12 mouse cellular contexts compared by ENCODE assay signal in the genomic region with DNA sequence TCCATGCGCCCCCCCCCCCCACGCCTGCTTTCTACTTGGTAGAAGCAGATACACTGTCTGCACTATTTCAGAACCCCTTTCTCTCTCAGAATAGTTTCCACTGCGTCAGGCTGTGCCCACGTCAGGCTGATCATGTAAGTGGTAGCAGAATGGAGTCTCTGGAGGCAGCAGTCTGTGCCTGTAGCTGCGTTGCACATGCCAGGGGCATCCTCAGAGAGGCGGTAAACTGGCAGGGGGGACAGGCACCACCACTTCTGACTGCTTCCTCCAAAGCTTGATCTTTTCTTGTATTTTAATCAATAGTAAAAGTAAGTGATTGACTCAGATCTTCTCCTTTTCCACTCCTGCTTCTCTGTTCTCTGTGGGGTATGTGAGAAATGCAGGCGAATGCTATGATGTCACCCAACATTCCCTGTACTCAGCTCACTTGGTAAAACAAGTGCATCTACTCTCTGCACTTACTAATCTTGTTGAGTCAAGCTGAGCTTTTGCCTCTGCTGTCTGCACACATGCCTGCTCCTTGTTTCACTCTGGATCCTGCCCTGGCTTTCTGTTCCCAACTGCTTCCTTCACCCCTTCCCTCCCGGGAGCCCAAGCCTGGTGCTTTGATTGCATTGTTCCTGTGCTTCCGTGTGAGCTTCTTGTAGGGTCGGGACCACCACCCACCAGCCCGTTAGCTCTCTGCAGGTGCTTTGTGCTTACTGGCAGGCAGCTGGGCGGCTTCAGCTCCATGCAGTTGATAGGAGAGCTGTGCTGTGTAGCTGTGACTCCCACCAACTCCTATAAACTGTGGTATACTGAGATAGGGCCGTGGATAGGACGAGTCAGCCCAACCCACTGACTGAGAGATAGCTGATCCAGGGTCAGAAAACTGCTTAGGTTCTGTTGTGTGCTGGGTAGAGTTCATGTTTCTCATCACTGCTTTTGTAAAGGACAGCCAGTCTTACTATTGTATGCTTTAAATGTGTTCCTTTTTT.
A peak's percentile ranks its signal among the peaks of the same experiment; 100 is the strongest.
DNase-seq lines count a peak whose midpoint lies in the region; ATAC-seq lines count a peak whose summit lies in the region.
"Had no signal": no experiment of that assay in that cellular context is flagged by ENCODE, and none has a peak within 500 bp of the region (broad histone marks: within the 10 kb centered on the region; RNA-seq: fewer than 3 reads in every experiment).

No protein-coding gene starts in this region.

- peak overlapping the region; percentile 35 for H3K9ac ChIP-seq in hindbrain, embryonic 13.5 days
- no peak overlapping the region; the same call in 1 of the 2 replicates for H3K9ac ChIP-seq in hindbrain, embryonic 14.5 days
- peak overlapping the region; percentile 45 for H3K9ac ChIP-seq in neural tube, embryonic 13.5 days
- H3K9ac ChIP-seq in liver, embryonic 13.5 days: no peak overlapping the region
- H3K9ac ChIP-seq: hindbrain, embryonic 12.5 days; lung, embryonic 15.5 days had no signal

- 53% methylated on average over 14 of the region's 14 CpGs for WGBS in hindbrain, embryonic 13.5 days
- WGBS in hindbrain, embryonic 14.5 days: 45% methylated on average over 14 of the region's 14 CpGs
- 44% methylated on average over 14 of the region's 14 CpGs for WGBS in neural tube, embryonic 13.5 days
- WGBS in liver, embryonic 13.5 days (ENCODE audit: insufficient replicate concordance): 52% methylated on average over 14 of the region's 14 CpGs

- no peaks in the 10 kb centered on the region for H3K9me3 ChIP-seq in hindbrain, embryonic 13.5 days
- no peaks in the 10 kb centered on the region for H3K9me3 ChIP-seq in hindbrain, embryonic 14.5 days (ENCODE audit: control insufficient read depth, low read length)
- no peaks in the 10 kb centered on the region for H3K9me3 ChIP-seq in neural tube, embryonic 13.5 days
- no peaks in the 10 kb centered on the region for H3K9me3 ChIP-seq in liver, embryonic 13.5 days (replicated peaks)
- H3K9me3 ChIP-seq: hindbrain, embryonic 12.5 days; lung, embryonic 15.5 days had no signal

- no peak for ATAC-seq in hindbrain, embryonic 13.5 days (ENCODE audit: low FRiP score)
- no peak for ATAC-seq in hindbrain, embryonic 14.5 days (ENCODE audit: low FRiP score)
- 0 out of 2 replicates have a peak, but pooled peaks have one; percentile 52 for ATAC-seq in neural tube, embryonic 13.5 days (ENCODE audit: low read depth)
- ATAC-seq in liver, embryonic 13.5 days (ENCODE audit: low read depth): peak; percentile 79

- no peak overlapping the region for H3K4me3 ChIP-seq in hindbrain, embryonic 13.5 days
- no peak overlapping the region for H3K4me3 ChIP-seq in hindbrain, embryonic 14.5 days (replicated peaks; ENCODE audit: low read length)
- no peak overlapping the region for H3K4me3 ChIP-seq in neural tube, embryonic 13.5 days
- no peak overlapping the region for H3K4me3 ChIP-seq in liver, embryonic 13.5 days (replicated peaks)
- H3K4me3 ChIP-seq: hindbrain, embryonic 12.5 days; lung, embryonic 15.5 days; myocyte had no signal

- no peaks in the 10 kb centered on the region for H3K27me3 ChIP-seq in hindbrain, embryonic 13.5 days
- no peaks in the 10 kb centered on the region for H3K27me3 ChIP-seq in hindbrain, embryonic 14.5 days (ENCODE audit: control insufficient read depth, insufficient read depth, low read length)
- no peaks in the 10 kb centered on the region for H3K27me3 ChIP-seq in neural tube, embryonic 13.5 days
- H3K27me3 ChIP-seq in liver, embryonic 13.5 days: no peaks in the 10 kb centered on the region
- H3K27me3 ChIP-seq: hindbrain, embryonic 12.5 days; lung, embryonic 15.5 days had no signal

- no peak overlapping the region for H3K4me2 ChIP-seq in hindbrain, embryonic 13.5 days
- H3K4me2 ChIP-seq in hindbrain, embryonic 14.5 days (replicated peaks): no peak overlapping the region
- H3K4me2 ChIP-seq in neural tube, embryonic 13.5 days: no peak overlapping the region
- H3K4me2 ChIP-seq in liver, embryonic 13.5 days: no peak overlapping the region
- H3K4me2 ChIP-seq: hindbrain, embryonic 12.5 days; lung, embryonic 15.5 days had no signal

- peak overlapping the region; percentile 55; the same call in 1 of the 2 replicates for H3K27ac ChIP-seq in hindbrain, embryonic 13.5 days
- H3K27ac ChIP-seq in hindbrain, embryonic 14.5 days: no peak overlapping the region
- H3K27ac ChIP-seq in neural tube, embryonic 13.5 days (replicated peaks): peak overlapping the region; percentile 47; the same call in 1 of the 2 replicates
- H3K27ac ChIP-seq in liver, embryonic 13.5 days: no peak overlapping the region
- H3K27ac ChIP-seq: hindbrain, embryonic 12.5 days; lung, embryonic 15.5 days had no signal

- H3K4me1 ChIP-seq in hindbrain, embryonic 13.5 days (replicated peaks): peaks cover 57% of the 10 kb centered on the region
- H3K4me1 ChIP-seq in hindbrain, embryonic 14.5 days (replicated peaks; ENCODE audit: control insufficient read depth, insufficient read depth, low read length): peaks cover 25% of the 10 kb centered on the region
- peaks cover 53% of the 10 kb centered on the region for H3K4me1 ChIP-seq in neural tube, embryonic 13.5 days (replicated peaks)
- peaks cover 40% of the 10 kb centered on the region for H3K4me1 ChIP-seq in liver, embryonic 13.5 days (replicated peaks)

- DNase-seq in hindbrain, embryonic 14.5 days (ENCODE audit: low spot score): no peak
- DNase-seq in neural tube, embryonic 10.5 days (ENCODE audit: extremely low spot score, low spot score): no peak
- DNase-seq in liver, embryonic 13.5 days: no peak
- peak; percentile 69 for DNase-seq in telencephalon, adult 2 months (ENCODE audit: low read depth, low spot score)
- no peak for DNase-seq in natural killer cell, adult 2 months (ENCODE audit: low spot score in 2 of 2)
- DNase-seq: adrenal gland, postnatal 25 days; cerebellum, adult 9-11 months had no signal

- H3K36me3 ChIP-seq in hindbrain, embryonic 13.5 days: peaks cover 4% of the 10 kb centered on the region
- H3K36me3 ChIP-seq in hindbrain, embryonic 14.5 days (replicated peaks; ENCODE audit: control insufficient read depth, insufficient read depth): peaks cover 4% of the 10 kb centered on the region; the same call in 1 of the 2 replicates
- H3K36me3 ChIP-seq in neural tube, embryonic 13.5 days: peaks cover 4% of the 10 kb centered on the region
- H3K36me3 ChIP-seq in liver, embryonic 13.5 days: peaks cover 9% of the 10 kb centered on the region
- H3K36me3 ChIP-seq: lung, embryonic 15.5 days had no signal

Comparison
In these comparisons a context has a peak if more than half of its experiments do, and no peak if none do; other contexts are left out.
1. H3K27ac ChIP-seq: peak in hindbrain, embryonic 13.5 days (single experiment) and neural tube, embryonic 13.5 days (single experiment); none in hindbrain, embryonic 14.5 days (single experiment) and liver, embryonic 13.5 days (single experiment).
2. H3K9ac ChIP-seq: peak in hindbrain, embryonic 13.5 days (single experiment) and neural tube, embryonic 13.5 days (single experiment); none in hindbrain, embryonic 14.5 days (single experiment) and liver, embryonic 13.5 days (single experiment).
3. ATAC-seq: peak in neural tube, embryonic 13.5 days (single experiment) and liver, embryonic 13.5 days (single experiment); none in hindbrain, embryonic 13.5 days (single experiment) and hindbrain, embryonic 14.5 days (single experiment).